Comparison of ENCODE assay signal across 8 mouse cellular contexts in the genomic region with DNA sequence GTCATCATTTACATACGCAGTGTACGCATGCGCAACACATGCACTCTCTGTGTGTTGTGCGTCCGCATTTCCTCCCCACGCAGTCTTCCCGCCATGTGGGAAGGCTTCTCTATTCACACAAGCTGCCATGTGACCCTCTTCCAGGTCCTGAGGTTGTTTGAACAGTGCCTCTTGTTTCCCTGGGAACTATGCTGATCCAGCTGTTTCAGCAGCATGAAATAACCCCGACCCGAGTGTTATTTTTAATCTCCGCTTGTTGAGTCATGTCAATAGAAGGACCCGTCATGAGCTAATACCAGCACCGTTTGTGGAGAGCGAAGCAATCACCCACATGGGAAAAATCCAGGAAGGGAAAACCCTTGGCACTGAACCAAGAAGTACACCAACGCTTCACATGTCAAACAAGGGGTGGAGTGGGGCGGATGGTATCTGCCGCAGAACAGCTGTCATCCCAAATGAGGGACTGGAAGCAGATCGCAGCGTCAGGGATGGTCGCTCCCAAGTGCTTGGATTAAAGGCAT. TPM values are rescaled to one million over a fixed set of nuclear protein-coding genes. Genes with fewer than 3 reads are reported as not detected.
DNase-seq lines count a peak whose midpoint lies in the region; ATAC-seq and TF ChIP-seq lines count a peak whose summit lies in the region.

No protein-coding gene starts in this region.

- H3K27me3 ChIP-seq in kidney, embryonic 16.5 days (ENCODE audit: insufficient read depth, low read length) = no peaks in the 10 kb centered on the region
- H3K27me3 ChIP-seq in limb, embryonic 14.5 days (ENCODE audit: control insufficient read depth, insufficient read depth, low read length) = no peaks in the 10 kb centered on the region

- TF ChIP-seq POLR2A in limb, embryonic 14.5 days (IDR thresholded peaks at IDR 0.05; ENCODE audit: borderline replicate concordance, extremely low read depth, insufficient read depth, insufficient read length) = no peak

- DNase-seq in retina, postnatal 1 day = peak; percentile 75
- DNase-seq in retina, embryonic 14.5 days (ENCODE audit: low spot score) = no peak
- DNase-seq in heart, adult 8-10 months (ENCODE audit: low spot score) = peak; percentile 81
- DNase-seq in limb, embryonic 14.5 days (ENCODE audit: low spot score) = peak; percentile 85
- peak; percentile 34 to 41 for DNase-seq in right cerebral cortex, postnatal 36 days (ENCODE audit: low spot score in 2 of 2)
- DNase-seq in c-Kit-positive CD71-positive TER-119-positive erythroid progenitor cells, embryonic 14.5 days (ENCODE audit: low spot score) = no peak
- no peak for DNase-seq in cerebellum, adult 9-11 months

- 0 out of 2 replicates have a peak, but pooled peaks cover 5% of the 10 kb centered on the region for H3K4me1 ChIP-seq in kidney, embryonic 16.5 days (ENCODE audit: insufficient read depth, low read length)
- peaks cover 7% of the 10 kb centered on the region for H3K4me1 ChIP-seq in limb, embryonic 14.5 days (ENCODE audit: control insufficient read depth, insufficient read depth, low read length)

- peak; percentile 46; the same call in 1 of the 2 replicates for ATAC-seq in kidney, embryonic 16.5 days (ENCODE audit: low FRiP score, low TSS enrichment)
- peak; percentile 81 for ATAC-seq in limb, embryonic 14.5 days (ENCODE audit: low FRiP score, low read depth)

- H3K27ac ChIP-seq in kidney, embryonic 16.5 days (ENCODE audit: low read length) = 0 out of 2 replicates have a peak overlapping the region, but pooled peaks have one; percentile 1
- H3K27ac ChIP-seq in limb, embryonic 14.5 days (replicated peaks; ENCODE audit: low read depth, low read length) = no peak overlapping the region

- H3K36me3 ChIP-seq in kidney, embryonic 16.5 days (ENCODE audit: insufficient read depth, low read length) = no peaks in the 10 kb centered on the region
- H3K36me3 ChIP-seq in limb, embryonic 14.5 days (ENCODE audit: control insufficient read depth, insufficient read depth, low read length) = no peaks in the 10 kb centered on the region

- H3K9ac ChIP-seq in kidney, embryonic 16.5 days (replicated peaks; ENCODE audit: low read length) = no peak overlapping the region
- no peak overlapping the region for H3K9ac ChIP-seq in limb, embryonic 14.5 days (ENCODE audit: low read depth, low read length, severe bottlenecking)

- H3K9me3 ChIP-seq in kidney, embryonic 16.5 days (ENCODE audit: low read length) = peaks cover 5% of the 10 kb centered on the region; the same call in 1 of the 2 replicates
- no peaks in the 10 kb centered on the region for H3K9me3 ChIP-seq in limb, embryonic 14.5 days (ENCODE audit: control insufficient read depth, low read length)

- H3K4me3 ChIP-seq in kidney, embryonic 16.5 days (ENCODE audit: low read length) = no peak overlapping the region
- no peak overlapping the region for H3K4me3 ChIP-seq in limb, embryonic 14.5 days (replicated peaks; ENCODE audit: low read length)

- H3K4me2 ChIP-seq in kidney, embryonic 16.5 days (replicated peaks; ENCODE audit: low read depth, low read length) = no peak overlapping the region
- H3K4me2 ChIP-seq in limb, embryonic 14.5 days (replicated peaks; ENCODE audit: low read depth, low read length, severe bottlenecking) = no peak overlapping the region; the same call in 1 of the 2 replicates

- WGBS in kidney, embryonic 16.5 days = 56% methylated on average over 19 of the region's 19 CpGs
- WGBS in limb, embryonic 14.5 days = 58% methylated on average over 19 of the region's 19 CpGs

RNA-seq across cellular contexts. Expression of a gene that starts 23.6 kb away (rescaled TPM):
- total RNA-seq in heart, adult 8-10 months (2022) = 10 to 100 TPM; 10.5 to 16.6 (median 12.6) TPM
- 111 and 117 TPM in 2 replicates for polyA plus RNA-seq in kidney, embryonic 16.5 days (2015; fragmentation: Nextera tagmentation; extraction: Ambion mirVana)
- polyA plus RNA-seq in limb, embryonic 14.5 days (2012; rRNA removed) = 118 and 165 TPM in 2 replicates
- 126 and 127 TPM in 2 replicates for polyA plus RNA-seq in limb, embryonic 14.5 days (2014; fragmentation: Nextera tagmentation; extraction: Ambion mirVana)

RNA-seq across cellular contexts. Expression of a gene that starts 38.7 kb away (rescaled TPM):
- 10 to 100 TPM; 11.5 to 12.5 (median 11.7) TPM for total RNA-seq in heart, adult 8-10 months (2022)
- polyA plus RNA-seq in kidney, embryonic 16.5 days (2015; fragmentation: Nextera tagmentation; extraction: Ambion mirVana) = 39.6 and 42.2 TPM in 2 replicates
- polyA plus RNA-seq in limb, embryonic 14.5 days (2012; rRNA removed) = 14.2 and 19.7 TPM in 2 replicates
- polyA plus RNA-seq in limb, embryonic 14.5 days (2014; fragmentation: Nextera tagmentation; extraction: Ambion mirVana) = 19.2 and 20.5 TPM in 2 replicates

Comparison
In these comparisons a context has a peak if more than half of its experiments do, and no peak if none do; other contexts are left out.
1. DNase-seq: peak in retina, postnatal 1 day (single experiment), heart, adult 8-10 months (single experiment), limb, embryonic 14.5 days (single experiment) and right cerebral cortex, postnatal 36 days (2 of 2); none in retina, embryonic 14.5 days (single experiment), c-Kit-positive CD71-positive TER-119-positive erythroid progenitor cells, embryonic 14.5 days (single experiment) and cerebellum, adult 9-11 months (single experiment).